Mouse (Mus musculus) hindbrain, embryonic 14.5 days (tissue): Measurements from ENCODE around the gene N4bp2. TPM values are rescaled to one million over a fixed set of nuclear protein-coding genes. Genes with fewer than 3 reads are reported as not detected.

Experiments
- ATAC-seq: fragments of 200-750 bp; cut with Nextera tagmentation; 2 replicates; pipeline ENCODE4 v1.8.0; 2017; ENCODE audit warnings: moderate number of reproducible peaks, mild to moderate bottlenecking, moderate TSS enrichment, moderate library complexity; ENCODE audit not compliant: low FRiP score
- DNase-seq: peaks from one replicate; pipeline ENCODE4 v3.0.0-alpha.2; 2015; ENCODE audit warnings: low spot score
- H3K27ac ChIP-seq: fragments of 300-500 bp; sonication (generic); 2 replicates; pipeline ENCODE4 v1.5.1; 2014; ENCODE audit warnings: mild to moderate bottlenecking, moderate library complexity
- H3K27me3 ChIP-seq: fragments of 300-500 bp; sonication (generic); 2 replicates; pipeline ENCODE4 v1.6.1; 2014; ENCODE audit warnings: mild to moderate bottlenecking, low read length, mixed read lengths; ENCODE audit not compliant: control insufficient read depth, insufficient read depth
- H3K36me3 ChIP-seq: fragments of 300-500 bp; sonication (generic); replicated peaks from 2 replicates; pipeline ENCODE4 v1.6.1; 2014; ENCODE audit not compliant: control insufficient read depth, insufficient read depth
- H3K4me1 ChIP-seq: fragments of 300-500 bp; sonication (generic); replicated peaks from 2 replicates; pipeline ENCODE4 v1.6.1; 2014; ENCODE audit warnings: antibody characterized with exemption, low read length, mixed read lengths; ENCODE audit not compliant: control insufficient read depth, insufficient read depth
- H3K4me2 ChIP-seq: fragments of 300-500 bp; sonication (generic); replicated peaks from 2 replicates; pipeline ENCODE4 v1.6.1; 2014; ENCODE audit warnings: mild to moderate bottlenecking, moderate library complexity
- H3K4me3 ChIP-seq: fragments of 300-500 bp; sonication (generic); replicated peaks from 2 replicates; pipeline ENCODE4 v1.5.1; 2014; ENCODE audit warnings: mild to moderate bottlenecking, low read length
- H3K9ac ChIP-seq: fragments of 300-500 bp; sonication (generic); 2 replicates; pipeline ENCODE4 v1.6.1; 2014
- H3K9me3 ChIP-seq: fragments of 300-500 bp; sonication (generic); 2 replicates; pipeline ENCODE4 v1.6.1; 2016; ENCODE audit warnings: low read length; ENCODE audit not compliant: control insufficient read depth
- WGBS: fragments of 180-500 bp; shearing (Covaris S2); extraction: QIAGEN DNeasy Blood & Tissue Kit; methylation state at CpG from one replicate; pipeline ENCODE4 v1.1.7; 2014; 5-methylcytosine and 5-hydroxymethylcytosine counted together
- polyA plus RNA-seq: library from polyadenylated mRNA; unstranded; fragments of >200 nt; fragmentation: Nextera tagmentation; extraction: Ambion mirVana; gene quantifications from 2 replicates; pipeline ENCODE4 v1.2.1, GENCODE M21; 2014

Gene N4bp2
- polyA plus RNA-seq, 1 experiment from 2014 or later: 26.9 TPM

DNA sequence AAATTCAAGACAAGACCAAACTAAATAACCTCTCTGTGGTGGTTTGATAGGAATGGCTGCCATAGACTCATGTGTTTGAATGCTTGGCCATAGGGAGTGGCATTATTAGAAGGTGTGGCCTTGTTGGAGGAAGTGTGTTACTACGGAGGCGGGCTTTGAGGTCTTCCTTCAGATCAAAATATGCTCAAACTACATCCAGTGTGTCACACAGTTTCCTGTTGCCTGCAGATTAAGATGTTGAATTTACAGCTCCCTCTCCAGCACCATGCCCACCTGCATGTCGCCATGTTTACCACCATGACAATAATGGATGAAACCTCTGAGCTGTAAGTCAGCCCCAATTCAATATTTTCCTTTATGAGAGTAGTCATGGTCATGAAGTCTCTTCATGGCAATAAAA lies 24.0 kb upstream of the N4bp2 start:
- H3K36me3 ChIP-seq: no peaks in the 10 kb centered on the region
- WGBS: 95% methylated on average over 3 of the region's 3 CpGs
- no peak overlapping the region for H3K27ac ChIP-seq
- no peak for ATAC-seq
- H3K9ac ChIP-seq: no peak overlapping the region
- H3K9me3 ChIP-seq: no peaks in the 10 kb centered on the region
- H3K27me3 ChIP-seq: no peaks in the 10 kb centered on the region
- no peak overlapping the region for H3K4me2 ChIP-seq
- no peak overlapping the region for H3K4me3 ChIP-seq
- H3K4me1 ChIP-seq: no peaks in the 10 kb centered on the region
- DNase-seq: no peak

DNA sequence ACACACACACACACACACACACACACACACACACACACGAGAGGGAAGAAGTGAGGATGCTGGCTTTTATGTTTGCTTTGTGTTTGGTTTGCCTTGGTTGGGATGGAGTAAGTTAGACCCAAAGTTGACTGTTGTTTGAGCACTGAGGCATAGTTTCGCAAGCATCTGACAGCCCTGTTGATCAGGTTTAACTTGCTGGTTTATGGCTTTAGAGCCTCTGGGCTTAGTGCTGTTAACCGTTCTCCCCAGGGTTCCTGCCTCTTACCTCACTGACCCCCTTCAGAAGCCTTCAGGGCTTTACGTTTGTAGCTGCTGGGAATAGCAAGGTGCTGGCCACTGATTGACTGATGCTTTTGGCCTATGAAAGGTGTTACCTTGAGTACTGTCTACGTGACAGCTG lies 16.4 kb upstream of the N4bp2 start:
- H3K9me3 ChIP-seq: no peaks in the 10 kb centered on the region
- no peaks in the 10 kb centered on the region for H3K27me3 ChIP-seq
- no peak overlapping the region for H3K27ac ChIP-seq
- no peaks in the 10 kb centered on the region for H3K4me1 ChIP-seq
- H3K36me3 ChIP-seq: no peaks in the 10 kb centered on the region
- 90% methylated on average over 5 of the region's 5 CpGs for whole genome bisulfite sequencing
- no peak overlapping the region for H3K9ac ChIP-seq
- H3K4me2 ChIP-seq: no peak overlapping the region
- ATAC-seq (no peak), DNase-seq (no peak)
- no peak overlapping the region for H3K4me3 ChIP-seq

DNA sequence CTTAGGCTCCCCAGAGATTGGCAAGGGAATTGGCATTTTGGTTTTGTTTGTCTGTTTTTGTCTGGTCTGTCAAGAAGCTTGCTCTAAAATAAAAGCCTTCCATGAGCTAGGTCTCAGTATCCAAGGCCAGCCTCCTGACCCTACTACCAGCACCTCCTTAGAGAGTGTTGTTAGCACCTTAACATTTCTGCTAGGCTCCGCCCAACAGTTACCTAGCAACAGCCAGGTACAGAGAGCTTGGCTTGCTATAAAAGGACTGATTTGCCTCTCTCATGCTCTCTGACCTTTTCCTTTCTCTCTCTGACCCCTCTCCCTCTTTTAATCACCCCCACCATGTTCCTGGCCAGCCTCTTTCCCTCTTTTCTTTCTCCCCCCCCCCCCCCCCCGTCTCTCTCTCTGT lies 14.9 kb upstream of the N4bp2 start:
- no peak overlapping the region for H3K4me2 ChIP-seq
- no peak overlapping the region for H3K9ac ChIP-seq
- no peaks in the 10 kb centered on the region for H3K36me3 ChIP-seq
- no peak overlapping the region for H3K27ac ChIP-seq
- no peak for DNase-seq
- 47% methylated on average over 2 of the region's 2 CpGs for WGBS
- H3K27me3 ChIP-seq: no peaks in the 10 kb centered on the region
- H3K4me1 ChIP-seq: no peaks in the 10 kb centered on the region
- no peak overlapping the region for H3K4me3 ChIP-seq
- H3K9me3 ChIP-seq: no peaks in the 10 kb centered on the region
- no peak for ATAC-seq

DNA sequence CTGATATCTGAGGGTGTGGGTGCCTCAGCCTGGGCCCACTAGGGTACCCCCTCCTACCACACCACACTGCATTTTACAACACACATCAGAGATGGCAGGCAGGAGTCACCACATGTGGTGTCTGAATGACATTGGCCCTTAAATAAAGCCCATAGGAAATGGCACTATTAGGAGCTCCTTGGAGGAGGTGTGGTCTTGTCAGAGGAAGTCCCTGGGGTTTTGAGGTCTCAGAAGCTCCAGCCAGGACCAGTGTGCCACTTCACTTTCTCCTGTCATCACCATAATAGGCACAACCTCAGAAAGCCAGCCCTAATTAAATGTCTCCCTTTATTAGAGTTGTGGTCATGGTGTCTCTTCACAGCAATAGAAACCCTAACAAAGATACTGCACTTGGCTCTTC lies 14.4 kb upstream of the N4bp2 start:
- Histone ChIP-seq H3K4me3 (no peak overlapping the region), H3K4me2 (no peak overlapping the region), H3K9ac (no peak overlapping the region), H3K27me3 (no peaks in the 10 kb centered on the region), H3K4me1 (no peaks in the 10 kb centered on the region), H3K9me3 (no peaks in the 10 kb centered on the region), H3K27ac (no peak overlapping the region), H3K36me3 (no peaks in the 10 kb centered on the region)
- ATAC-seq: no peak
- DNase-seq: no peak

DNA sequence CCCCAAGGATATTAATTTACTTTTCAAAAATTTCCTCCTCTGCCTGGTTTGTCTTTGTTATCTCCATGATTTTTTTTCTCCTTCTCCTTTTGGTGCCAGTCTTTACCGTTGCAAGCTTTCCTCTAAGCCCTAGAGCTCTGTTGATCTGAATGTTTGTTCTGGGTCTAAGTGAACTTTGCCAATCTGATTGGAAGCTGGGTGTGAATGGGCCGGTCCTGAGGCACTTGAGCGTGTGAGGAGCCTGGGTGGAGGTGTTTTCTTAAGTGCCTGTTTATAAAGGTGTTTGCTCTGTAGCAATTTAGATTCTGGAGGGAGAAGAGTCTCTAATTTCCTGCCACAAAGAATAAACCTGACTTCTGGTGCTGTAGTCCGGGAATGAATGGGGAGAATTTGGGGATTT lies 11.3 kb upstream of the N4bp2 start:
- 78% methylated on average over 4 of the region's 4 CpGs for WGBS

DNA sequence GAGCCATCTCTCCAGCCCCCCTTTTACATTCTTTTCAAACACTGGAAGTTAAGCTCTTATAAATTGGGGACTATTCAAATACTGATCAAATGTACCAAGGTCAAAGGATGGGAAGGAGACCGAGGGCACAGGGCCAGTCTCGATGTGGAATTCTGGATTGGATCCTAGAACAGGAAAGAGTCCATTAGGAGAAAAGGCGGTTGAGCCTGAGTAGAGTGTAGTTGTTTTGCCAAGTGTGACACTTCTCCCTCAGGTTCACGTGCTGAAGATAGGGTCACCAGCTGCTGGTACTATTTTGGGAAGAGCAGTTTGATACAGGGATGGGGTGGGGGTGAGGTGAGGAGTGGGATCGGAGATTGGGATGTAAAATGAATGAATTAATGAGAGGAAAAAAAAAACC lies 7.5 kb upstream of the N4bp2 start:
- H3K9me3 ChIP-seq: no peaks in the 10 kb centered on the region
- no peaks in the 10 kb centered on the region for H3K4me1 ChIP-seq
- no peaks in the 10 kb centered on the region for H3K27me3 ChIP-seq
- ATAC-seq (no peak), DNase-seq (no peak)
- no peak overlapping the region for H3K27ac ChIP-seq
- no peak overlapping the region for H3K4me3 ChIP-seq
- no peak overlapping the region for H3K9ac ChIP-seq
- no peaks in the 10 kb centered on the region for H3K36me3 ChIP-seq
- WGBS: 96% methylated on average over 5 of the region's 5 CpGs
- H3K4me2 ChIP-seq: no peak overlapping the region

More for the DNA sequence above, 11.3 kb upstream of the N4bp2 start:
- ATAC-seq (no peak), DNase-seq (no peak)
- Histone ChIP-seq H3K27ac (no peak overlapping the region), H3K4me2 (no peak overlapping the region), H3K9me3 (no peaks in the 10 kb centered on the region), H3K27me3 (no peaks in the 10 kb centered on the region), H3K4me3 (no peak overlapping the region), H3K9ac (no peak overlapping the region), H3K4me1 (no peaks in the 10 kb centered on the region), H3K36me3 (no peaks in the 10 kb centered on the region)

DNA sequence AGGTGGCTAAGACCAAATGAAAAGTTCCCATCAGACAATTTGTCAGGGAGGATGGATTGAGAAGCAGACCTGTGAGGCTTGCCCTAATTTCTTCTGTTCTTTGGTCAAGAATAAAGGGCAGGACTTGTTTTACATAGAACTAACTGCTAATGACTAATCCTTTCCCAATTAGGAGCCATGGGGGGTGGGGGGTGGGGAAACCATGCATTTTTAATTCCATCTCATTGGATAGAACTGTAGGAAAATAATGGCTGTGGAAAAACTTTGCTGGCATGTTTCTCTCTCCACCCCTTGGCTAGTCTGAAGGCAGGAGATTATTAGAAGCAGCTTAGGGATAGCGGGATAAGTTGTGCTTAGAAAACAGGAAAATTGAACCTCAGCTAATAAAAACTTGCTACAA lies 6.2 kb upstream of the N4bp2 start:
- ATAC-seq (no peak), DNase-seq (no peak)
- WGBS: 85% methylated on average over 1 of the region's 1 CpGs

DNA sequence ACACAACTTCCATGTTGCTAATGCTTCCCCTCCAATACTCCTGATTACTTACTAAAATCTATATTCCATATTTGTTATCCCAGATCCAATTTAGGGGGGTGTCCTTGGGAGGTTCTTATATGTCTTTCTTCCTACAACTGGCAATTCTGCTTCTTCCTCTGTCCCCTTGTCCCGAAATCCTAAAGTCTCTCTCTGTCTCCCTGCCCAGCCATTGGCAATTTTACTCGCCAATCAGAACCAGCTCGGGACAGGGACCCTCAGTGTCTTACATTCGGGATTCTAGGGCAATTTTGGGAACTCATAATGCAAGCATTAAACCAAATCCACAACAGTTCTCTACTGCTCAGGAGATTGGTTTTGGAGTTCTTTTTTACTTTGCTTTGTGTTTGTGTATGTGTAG lies 3.3 kb upstream of the N4bp2 start:
- no peak for DNase-seq
- ATAC-seq: no peak
- Histone ChIP-seq H3K27me3 (no peaks in the 10 kb centered on the region), H3K4me2 (no peak overlapping the region), H3K4me1 (no peaks in the 10 kb centered on the region), H3K4me3 (no peak overlapping the region), H3K27ac (no peak overlapping the region), H3K36me3 (no peaks in the 10 kb centered on the region), H3K9me3 (no peaks in the 10 kb centered on the region), H3K9ac (no peak overlapping the region)
- WGBS: 90% methylated on average over 4 of the region's 4 CpGs

More for the DNA sequence above, 6.2 kb upstream of the N4bp2 start:
- Histone ChIP-seq H3K9me3 (no peaks in the 10 kb centered on the region), H3K9ac (no peak overlapping the region), H3K4me3 (no peak overlapping the region), H3K4me1 (no peaks in the 10 kb centered on the region), H3K27ac (no peak overlapping the region), H3K4me2 (no peak overlapping the region), H3K27me3 (no peaks in the 10 kb centered on the region), H3K36me3 (no peaks in the 10 kb centered on the region)

DNA sequence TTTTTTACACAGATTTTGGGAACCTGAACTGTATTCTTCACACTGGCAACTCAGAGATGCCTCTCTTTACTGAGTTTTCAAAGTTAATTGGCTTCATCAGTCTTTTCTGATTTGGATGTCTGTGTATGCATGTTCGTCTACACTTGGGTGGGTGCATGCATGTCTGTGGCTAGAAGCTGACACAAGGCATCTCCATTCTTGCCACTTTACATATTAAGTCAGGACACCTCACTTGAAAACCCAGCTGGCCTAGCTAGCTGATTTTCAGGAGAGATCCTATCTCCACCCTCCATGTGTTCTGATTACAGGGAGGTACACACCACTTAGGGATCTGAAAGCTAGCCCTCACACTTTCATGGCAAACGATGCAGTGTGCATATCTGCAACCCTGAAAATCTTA lies 2.7 kb upstream of the N4bp2 start:
- Histone ChIP-seq H3K36me3 (no peaks in the 10 kb centered on the region), H3K9me3 (no peaks in the 10 kb centered on the region), H3K4me2 (no peak overlapping the region), H3K9ac (no peak overlapping the region), H3K4me1 (peaks cover 4% of the 10 kb centered on the region; the same call in 1 of the 2 replicates), H3K27me3 (no peaks in the 10 kb centered on the region), H3K27ac (no peak overlapping the region), H3K4me3 (no peak overlapping the region)
- ATAC-seq: no peak
- WGBS: 87% methylated on average over 2 of the region's 2 CpGs
- no peak for DNase-seq

DNA sequence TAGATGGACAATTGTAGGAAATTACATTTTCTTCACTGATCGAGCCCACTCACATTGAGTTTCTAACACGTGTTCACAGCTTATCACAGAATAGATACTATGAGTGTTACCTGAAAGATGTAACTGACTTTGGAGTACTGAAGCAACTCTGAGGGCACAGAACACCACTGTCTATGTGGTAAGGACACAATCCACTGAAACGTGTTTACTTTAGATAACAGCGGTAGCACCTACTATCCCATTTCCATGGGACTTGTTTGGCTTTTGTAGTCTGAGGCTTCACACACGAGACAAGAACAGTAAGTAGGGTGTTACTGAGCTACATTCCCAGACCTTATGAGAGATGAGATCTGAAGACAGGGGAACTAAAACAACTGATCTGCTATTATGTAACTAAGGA lies 2.3 kb upstream of the N4bp2 start:
- WGBS: 89% methylated on average over 5 of the region's 5 CpGs
- ATAC-seq (no peak), DNase-seq (no peak)
- no peaks in the 10 kb centered on the region for H3K27me3 ChIP-seq
- no peak overlapping the region for H3K4me3 ChIP-seq
- H3K4me2 ChIP-seq: no peak overlapping the region
- no peak overlapping the region for H3K9ac ChIP-seq
- peaks cover 5% of the 10 kb centered on the region; the same call in 1 of the 2 replicates for H3K4me1 ChIP-seq
- no peaks in the 10 kb centered on the region for H3K9me3 ChIP-seq
- no peak overlapping the region for H3K27ac ChIP-seq
- H3K36me3 ChIP-seq: no peaks in the 10 kb centered on the region
